Mouse (Mus musculus) Muller cell, postnatal 12 days (primary cell): Measurements from ENCODE around the gene Gm20532.

Experiments used
- DNase-seq: peaks from one replicate; pipeline ENCODE4 v3.0.0-alpha.2; 2015; ENCODE audit errors: inconsistent ontology term

Gm20532 gene

DNA sequence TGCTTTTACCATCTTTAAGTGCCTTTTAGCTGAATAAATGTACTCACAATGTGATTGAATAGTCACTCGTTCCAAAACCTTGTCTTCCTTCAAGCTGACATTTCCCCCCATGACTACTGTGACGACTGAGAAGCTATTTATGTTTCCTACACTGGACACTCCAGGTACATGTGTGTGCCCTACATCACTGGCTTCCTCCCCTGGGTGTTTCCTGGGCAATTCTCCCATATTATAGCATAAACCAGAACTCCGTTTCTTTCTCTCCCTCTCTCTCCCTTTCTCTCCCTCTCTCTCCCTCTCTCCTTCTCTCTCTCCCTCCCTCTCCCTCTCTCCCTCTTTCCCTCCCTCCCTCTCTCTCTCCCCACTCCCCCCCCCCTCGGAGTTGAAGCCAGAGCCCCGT lies 12.6 kb upstream of the Gm20532 start:
- peak; percentile 29 for DNase-seq

DNA sequence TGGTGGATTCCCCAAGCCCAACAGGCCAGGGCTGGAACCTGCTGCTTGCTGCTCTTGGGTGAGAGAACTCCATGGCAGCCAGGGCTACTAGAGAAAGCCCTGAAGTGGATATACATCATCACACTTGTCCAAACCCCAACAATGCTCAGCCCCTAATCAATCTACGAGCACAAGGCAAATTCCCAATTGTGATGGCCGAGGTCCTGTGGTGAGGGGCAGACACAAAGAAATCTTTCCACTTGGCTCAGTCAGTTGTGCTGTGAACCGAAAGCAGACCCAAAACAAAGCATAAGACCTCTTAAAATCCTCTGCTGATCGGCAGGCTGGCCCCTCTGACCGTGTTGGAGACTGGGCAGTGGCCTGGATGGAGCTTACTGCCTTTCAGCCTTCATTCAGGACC lies 11.6 kb upstream of the Gm20532 start:
- DNase-seq = no peak

DNA sequence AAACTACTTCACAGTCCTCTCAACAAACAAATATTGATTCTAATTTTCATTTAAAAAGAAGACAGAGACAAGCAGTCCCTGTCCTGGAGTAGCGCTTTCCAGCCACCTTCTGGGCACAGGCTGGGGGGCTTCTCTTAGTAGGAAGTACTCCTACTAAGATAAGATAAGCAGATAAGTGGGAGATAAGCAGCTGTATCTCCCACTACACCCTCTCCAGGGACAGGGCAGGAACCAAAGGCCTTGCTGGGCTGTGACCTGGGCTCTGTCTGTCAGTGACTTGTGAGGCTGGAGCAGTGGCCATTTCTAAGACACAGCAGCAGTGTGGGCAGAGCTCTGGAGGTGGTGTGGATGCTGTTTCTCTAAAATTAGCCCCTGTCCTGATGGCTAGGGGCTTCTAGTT lies 11.1 kb upstream of the Gm20532 start:
- no peak for DNase-seq

DNA sequence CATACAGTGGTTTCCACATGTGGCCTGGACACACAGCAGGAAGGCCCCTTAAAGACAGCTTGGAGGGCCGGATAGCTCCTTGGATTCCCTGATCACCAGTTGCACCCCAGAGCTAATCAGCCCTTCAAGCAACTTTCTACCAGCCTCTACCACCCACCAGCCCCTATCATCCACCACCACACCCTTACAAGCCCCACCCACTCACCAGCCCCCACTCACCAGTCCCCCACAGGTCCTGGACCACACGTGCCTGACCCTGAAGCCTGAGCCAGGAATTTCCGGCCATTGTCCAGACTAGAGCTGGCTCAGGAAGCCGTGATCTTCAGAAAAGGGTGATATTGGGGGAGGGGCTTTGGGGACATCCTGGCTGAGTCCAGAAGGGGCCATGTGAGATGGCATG lies 10.6 kb upstream of the Gm20532 start:
- no peak for DNase-seq

DNA sequence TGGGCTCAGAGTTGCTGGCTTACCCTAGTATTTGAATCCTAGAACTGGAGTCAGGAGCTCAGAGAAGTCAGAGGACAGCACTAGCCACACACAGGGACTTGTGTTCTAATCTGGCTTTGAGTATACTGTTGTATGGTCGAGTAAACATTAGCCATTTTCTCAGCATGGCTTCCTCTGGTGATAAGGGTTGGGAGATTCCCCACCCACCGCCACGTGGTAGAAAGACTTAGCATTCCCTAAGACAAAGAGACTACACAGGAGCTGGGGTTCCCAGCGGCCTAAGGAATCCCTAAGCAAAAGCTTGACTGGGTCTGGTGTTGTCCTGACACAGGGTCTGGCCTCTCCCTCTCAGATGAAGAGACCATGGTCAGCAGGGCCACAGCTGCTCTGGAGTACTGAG lies 10.0 kb upstream of the Gm20532 start:
- peak; percentile 35 for DNase-seq

DNA sequence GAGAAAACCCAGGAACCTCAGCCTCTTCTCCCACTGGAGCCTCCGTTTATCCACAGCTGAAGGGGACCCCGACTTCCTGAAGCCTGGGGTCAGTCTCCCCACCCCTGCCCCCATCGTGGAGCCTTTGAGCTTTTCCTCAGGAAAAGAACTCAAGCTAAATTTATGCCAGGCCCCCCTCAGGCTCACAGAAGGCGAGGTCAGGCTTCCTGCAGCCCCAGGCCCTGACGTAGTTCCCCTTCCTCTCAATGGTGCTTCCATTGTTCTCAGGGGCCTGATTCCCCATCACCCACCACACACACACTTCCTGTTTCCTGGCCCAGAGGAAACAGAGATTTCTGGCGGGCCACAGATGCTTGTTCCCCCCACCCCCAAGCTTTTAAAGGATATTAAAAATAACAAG lies 8.1 kb upstream of the Gm20532 start:
- no peak for DNase-seq

DNA sequence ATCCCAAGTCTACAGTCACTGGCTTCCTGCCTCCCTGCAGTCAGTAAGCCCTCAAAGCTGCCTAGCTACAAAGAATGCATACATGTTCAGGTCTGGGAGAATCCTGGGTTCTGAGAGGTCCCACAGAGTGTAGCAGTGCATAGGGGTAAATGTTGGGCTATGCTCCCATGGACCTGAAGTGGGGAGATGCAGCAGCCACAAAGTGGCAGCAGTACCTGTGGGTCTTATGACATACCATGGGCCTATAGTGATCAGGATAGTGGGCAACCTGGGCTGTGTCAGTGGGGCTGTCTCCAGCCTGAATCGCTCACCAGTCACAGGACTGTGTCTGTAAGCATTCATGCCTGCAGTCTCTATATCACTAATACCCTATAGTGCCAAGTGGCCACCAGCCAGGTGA lies 6.7 kb upstream of the Gm20532 start, which contains the start of gene Egfl7:
Gene Egfl7 (plus strand): TSS at position 301 of the 400 bp plus-strand sequence.
- DNase-seq = no peak

DNA sequence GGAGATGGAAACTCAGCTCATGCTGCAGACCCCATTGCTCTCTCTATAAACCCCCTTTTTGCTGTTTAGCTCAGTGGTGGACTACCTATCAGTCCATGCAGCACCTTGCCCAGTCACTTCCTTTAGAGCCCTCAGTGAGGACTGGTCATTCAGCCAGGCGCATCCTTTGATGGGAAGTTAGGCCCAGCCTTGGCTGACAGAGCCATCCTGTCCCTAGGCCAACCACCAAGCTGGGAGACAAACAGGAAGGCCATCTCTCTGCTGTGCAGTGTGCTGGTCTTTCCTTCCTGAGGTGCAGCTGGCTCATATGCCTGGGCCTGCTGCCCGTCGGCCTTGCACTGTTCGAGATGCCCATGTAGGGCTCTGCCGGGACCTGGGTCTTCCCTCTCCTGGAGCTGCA lies 5.7 kb upstream of the Gm20532 start:
- DNase-seq = no peak

DNA sequence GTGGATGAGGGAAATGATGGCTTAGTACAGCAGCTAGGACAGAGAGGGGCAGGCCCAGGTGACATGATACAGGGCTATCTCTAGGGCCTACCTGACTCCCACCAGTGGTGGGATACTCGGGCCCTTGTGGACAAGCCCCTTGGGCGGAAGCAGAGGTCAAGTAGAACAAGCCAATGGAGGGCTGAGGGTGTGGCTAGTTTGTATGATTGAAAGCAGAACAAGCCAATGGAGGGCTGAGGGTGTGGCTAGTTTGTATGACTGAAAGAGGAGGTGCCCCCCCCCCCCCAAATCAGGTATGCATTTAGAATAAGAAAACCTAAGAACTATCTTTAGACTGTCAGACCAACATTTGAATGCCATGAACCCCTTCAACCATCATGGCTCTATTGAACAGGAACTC lies 4.2 kb upstream of the Gm20532 start:
- no peak for DNase-seq

DNA sequence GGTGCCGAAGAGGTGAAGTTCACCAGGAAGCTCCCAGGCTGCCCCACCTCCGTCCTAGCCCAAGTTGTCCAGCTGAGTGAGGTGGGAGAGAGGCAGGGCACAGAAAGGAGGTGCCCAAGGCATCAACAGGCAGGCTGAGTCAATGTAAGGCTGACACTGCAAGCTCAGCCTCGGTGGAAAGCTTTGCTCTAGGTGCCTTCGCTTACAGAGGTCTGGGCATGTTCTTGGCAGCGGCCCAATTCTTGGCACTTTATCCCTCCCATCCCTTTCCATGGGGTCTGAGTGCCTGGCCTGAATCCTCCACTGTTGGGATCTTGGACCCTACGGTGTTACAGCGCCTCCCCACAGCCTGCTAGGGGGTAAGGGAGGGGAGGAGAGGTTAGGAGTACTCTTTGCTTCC lies 3.7 kb upstream of the Gm20532 start:
- DNase-seq = no peak

DNA sequence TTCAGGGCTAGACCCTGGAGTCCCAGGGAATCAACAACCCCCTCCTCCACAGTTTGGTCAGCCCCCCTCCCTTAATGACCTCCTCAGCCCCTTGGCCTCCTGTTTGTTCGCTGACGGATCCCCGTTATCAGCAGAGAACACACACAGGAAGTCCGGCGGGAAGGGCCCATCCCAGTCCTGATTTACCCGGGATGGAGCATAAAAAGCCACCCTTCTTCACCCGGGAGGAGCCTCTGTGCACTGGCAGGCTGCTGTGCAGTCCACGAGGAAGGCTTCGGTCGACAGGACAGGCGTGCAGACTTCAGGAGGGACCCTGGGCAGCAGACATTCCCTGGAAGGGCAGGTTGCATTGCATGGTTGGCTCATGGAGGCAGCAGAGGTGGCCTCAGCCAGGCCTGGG lies 2.8 kb upstream of the Gm20532 start:
- no peak for DNase-seq

DNA sequence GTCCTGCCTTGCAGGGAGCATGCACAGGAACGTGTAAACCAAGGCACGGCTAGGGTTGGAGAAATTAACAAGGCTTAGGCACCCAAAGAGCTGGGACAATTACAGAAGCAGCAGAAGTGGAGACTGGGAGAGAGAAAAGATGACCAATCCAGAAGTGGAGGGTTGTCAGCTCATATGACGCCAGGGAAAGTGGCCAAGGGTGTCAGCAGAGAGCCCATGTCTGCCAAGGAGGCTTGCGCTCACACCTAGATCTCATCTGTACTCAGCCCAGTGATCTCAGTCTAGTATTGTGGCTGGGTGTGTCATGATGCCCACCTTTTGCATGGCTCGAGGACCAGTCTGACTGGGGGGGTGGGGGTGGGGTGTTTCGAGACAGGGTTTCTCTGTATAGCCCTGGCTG lies 726 bp upstream of the Gm20532 start:
- DNase-seq = no peak

DNA sequence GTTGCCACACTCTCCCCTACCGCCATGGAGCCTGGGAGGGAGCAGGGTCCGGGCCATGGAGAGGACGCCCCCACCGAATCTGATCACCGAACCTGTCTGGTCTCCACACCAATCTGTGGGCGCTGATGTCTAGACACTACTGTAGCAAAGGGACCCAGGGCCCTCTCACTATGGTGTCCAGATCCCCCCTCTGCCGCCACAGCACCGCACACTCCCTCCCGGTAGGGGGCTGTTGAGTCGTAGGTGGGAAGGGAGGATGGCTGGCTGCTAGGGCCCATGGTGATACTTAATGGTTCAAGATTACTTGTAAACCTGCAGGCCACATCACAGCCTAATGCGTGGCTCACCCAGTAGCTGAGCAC lies 586 bp downstream of the Gm20532 start:
- peak; percentile 22 for DNase-seq

DNA sequence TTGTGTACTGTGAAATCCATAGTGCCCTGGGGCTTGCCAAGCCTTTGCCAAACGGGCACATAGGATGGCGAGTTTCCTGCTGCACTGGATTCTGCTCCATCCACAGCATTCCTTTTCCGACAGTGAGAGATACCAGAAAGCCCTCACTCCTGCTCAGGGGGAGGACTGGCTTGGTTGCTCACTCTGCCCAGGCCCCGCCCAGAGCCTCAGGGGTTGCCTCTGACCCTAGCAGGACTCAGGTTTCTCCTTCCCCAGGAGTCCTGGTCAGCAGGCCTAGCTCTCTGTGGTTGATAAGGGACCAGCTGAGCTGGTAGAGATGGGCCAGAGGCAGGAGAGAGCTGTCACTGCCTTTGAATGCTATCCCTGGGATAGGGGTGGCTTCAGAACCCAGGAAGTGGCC lies 2.1 kb downstream of the Gm20532 start:
- no peak for DNase-seq

DNA sequence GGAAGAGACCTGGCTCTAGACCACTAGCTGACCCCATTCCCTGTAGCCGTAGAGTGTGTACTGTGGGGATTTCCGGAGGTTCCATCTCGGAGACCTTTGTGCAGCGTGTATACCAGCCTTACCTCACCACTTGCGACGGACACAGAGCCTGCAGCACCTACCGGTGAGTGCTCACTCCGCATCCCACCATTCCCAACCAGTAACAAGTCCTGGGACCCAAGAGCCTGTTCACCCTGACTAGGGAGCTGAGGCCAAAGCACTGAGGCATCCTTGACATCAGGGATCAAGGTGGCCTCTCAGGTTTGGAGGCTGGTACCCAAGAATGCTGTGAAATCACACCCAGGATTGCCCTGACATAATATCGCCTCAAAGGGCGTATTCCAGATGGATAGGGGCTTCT lies 2.8 kb downstream of the Gm20532 start:
- DNase-seq = no peak

DNA sequence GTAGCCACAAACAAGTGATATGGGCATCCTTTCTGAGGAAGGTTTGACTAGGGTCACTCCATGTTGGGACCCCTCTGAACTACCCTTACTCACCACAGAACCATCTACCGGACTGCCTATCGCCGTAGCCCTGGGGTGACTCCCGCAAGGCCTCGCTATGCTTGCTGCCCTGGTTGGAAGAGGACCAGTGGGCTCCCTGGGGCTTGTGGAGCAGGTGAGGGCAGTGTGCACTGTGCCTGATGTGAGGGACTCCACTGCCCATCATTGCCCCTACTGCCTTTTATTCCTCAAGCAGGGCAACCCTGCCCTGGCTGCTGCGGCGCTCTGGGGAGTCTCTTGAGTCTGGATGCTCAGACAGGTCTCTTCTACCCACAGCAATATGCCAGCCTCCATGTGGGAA lies 3.8 kb downstream of the Gm20532 start:
- DNase-seq = no peak

DNA sequence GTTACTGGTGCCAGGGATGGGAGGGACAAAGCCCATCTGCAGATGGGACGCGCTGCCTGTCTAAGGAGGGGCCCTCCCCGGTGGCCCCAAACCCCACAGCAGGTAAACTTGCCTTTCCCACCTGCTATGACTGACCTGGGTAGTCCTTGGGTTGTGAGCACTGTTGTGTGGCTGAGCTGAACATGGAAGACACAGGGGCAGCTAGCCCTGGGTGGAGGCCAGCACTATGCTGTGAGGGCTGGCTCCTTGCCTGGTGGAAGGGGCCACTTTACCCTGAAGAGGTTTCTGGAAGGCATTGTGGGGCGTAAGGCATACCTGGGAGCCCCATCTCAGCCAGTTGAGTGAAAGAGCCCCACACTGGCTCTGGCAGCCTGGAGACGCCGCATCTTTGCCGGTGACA lies 4.5 kb downstream of the Gm20532 start:
- DNase-seq = no peak

DNA sequence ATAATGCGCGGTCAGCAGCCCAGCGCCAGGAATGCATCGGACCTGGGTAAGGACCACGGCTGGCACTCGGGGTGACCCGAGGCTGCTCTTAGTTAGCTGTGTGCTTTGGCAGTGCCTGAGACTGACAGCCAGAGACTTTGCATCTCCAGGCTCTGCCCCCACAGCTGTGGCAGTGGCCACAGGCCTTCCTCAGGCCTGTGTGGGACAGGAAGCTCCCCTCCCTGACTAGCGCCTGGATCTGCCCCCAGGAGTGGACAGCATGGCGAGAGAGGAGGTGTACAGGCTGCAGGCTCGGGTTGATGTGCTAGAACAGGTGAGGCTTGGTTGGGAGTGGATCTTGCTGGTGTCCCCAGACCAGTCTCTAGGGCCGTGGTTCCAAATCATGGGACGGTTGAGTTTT lies 5.0 kb downstream of the Gm20532 start:
- DNase-seq = no peak

DNA sequence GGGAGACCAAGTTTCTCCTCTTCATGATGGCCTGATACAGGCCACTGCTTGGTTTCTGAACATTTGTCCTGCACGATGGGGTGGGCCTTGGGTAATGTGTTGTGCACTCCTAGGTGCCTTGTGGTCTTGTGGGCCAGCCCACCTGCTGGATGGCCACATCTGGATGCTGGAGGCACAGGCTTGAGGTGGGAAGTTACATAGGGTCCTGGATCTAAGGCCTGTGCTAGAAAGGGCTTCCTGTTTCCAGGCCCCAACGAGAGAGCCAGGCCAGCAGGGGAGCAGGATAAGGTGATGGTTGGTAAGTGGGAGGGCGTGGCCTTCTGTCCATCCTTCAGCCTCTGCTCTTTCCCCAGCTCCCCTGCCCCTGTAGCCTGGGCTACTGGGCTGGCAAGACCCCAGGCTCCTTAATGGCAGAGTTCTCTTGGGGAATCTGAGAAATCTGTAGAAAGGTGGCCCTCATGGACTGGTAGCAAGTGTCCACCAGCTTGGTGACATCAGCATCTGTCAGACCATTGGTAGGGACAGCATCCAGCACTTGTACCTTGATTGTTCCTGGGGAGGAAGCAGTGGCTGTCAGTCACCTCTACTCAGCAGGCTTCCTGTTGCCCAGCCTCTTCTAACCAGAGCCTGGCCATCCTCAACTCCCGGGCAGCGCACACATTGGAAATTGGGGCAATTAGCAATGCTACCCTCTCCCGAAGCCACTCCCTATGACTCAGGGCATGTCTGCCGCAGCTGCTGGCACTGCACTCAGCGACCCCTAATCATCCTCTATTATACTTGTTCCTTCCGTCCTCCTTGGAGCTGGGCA lies 7.0 kb downstream of the Gm20532 start:
- DNase-seq = no peak

DNA sequence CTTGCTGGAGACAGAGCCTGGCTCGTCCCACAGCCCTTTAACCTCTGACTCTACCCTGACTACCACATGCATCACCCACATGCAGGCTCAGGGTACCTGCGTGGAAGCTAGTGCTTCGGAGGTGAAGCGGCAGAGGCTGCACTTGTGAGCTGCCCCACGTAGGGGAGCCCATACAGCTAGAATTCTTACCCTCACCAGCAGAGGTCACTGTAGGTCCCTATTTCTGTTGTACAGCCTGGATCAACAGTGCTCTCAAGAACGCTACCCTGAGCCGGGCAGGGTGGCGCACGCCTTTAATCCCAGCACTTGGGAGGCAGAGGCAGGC lies 7.5 kb downstream of the Gm20532 start:
- peak; percentile 61 for DNase-seq

DNA sequence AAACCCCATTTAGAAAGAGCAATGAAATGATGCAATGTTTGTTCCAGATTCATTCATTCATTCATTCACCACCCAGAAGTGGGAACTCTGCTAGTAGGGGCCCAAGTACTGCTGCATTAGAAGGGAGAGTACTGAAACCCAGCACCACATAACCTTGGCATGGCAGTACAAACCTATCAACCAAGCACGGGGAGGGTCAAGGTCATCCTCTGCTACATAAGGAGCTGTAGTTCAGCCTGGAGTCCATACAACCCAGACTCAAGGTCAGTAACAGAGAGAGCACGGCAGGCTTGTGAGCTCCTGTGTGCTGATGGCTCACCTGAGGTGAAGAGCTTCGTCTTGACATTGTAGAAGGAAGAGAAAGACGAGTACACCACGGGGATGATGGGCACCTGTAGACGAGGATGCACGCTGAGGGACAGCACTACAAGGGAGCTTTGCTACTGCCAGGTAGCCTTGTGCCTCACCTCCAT lies 8.1 kb downstream of the Gm20532 start:
- no peak for DNase-seq

DNA sequence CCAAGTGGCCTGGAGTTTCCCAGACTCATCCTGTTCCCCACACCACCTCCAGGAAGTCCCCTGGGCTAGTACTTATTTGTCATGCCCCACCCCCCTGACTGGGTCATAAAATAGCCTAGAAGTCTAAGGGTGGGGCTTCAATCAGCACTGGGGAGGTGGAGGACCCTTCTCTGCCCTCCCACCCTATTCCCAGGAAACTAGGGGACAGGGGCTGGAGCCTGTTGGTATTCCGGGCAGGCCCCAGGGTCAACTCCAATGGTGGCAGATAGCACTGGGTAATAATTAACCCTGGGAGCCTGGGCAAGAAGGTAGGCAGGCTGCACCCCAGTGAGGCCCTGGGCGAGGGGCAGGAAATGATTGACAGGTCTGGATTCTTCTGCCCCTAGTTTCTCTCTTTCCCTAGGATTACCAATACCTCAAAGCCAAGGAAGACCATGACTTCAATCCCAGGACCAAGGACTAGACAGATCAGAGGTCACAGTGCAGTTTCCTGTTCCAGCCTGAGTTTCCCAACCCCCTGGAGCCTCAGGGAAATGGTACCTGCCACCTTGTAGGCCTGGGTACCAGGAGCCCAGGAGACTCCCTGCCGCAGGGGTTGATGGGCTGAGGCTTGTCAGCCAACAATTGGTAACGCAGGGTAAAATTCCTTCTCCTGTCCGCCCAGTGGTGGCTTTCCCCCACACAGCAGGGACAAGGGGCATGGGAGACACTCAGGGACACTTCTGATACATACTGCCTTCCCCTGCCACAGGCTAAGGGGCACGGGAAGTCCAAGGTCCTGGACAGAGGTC lies 8.7 kb downstream of the Gm20532 start:
- DNase-seq = no peak

DNA sequence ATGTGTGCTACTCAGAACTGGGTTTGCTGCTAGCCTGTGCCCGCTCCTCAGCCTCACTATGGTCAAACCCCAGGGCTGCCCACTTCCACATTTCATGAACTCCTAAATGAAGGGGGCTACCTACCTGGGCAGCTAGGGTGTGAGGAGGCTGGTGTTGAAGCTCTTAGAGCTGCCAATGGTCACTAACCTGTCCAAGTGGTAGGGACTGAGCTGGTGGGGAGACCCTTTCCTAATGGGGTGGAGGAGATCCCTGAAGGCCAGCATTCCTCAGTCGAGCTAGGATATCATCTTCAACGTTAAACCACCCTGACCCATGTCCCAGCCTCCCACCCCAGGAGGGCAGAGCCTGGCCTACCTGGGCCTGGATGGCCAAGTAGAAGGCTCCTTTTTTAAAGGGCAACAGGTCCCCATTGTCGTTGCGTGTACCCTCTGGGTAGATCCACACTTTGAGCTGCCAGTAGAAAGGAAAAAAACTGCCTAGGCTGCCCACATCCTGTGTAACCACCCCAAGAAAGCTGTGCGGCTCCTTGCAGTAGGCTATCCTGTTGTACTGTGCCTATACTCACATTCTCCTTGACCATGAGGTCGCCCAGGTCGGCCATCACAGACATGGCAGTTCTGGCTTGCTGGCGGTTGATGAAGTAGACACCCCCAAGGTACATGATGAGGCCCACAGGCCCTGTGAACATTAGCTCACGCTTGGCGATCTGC lies 9.4 kb downstream of the Gm20532 start:
- DNase-seq = no peak
